Mouse (Mus musculus): Measurements from ENCODE around the gene Zfp809.
"Not testable (repeated sequence)": the region's sequence is repeated elsewhere in the genome, so short reads cannot be mapped to it uniquely, and the experiment has no call there.

Gene Zfp809

GRCm38 (mm10) chr9:22225581-22226388, at the start of gene Zfp809:
Zfp809 (plus strand) TSS chr9:22225714.
- peak; percentile 98 for DNase-seq

GRCm38 (mm10) chr9:22188025-22188611, 37.4 kb upstream of the Zfp809 start, which contains the start of gene Zfp872:
Zfp872 (plus strand) TSS chr9:22188090.
- peak; percentile 7 for DNase-seq

- no peak for DNase-seq
Measured at GRCm38 (mm10) chr9:22196412-22196811, 29.1 kb upstream of the Zfp809 start.

- no peak for DNase-seq
Measured at GRCm38 (mm10) chr9:22213785-22214194, 11.7 kb upstream of the Zfp809 start.

- DNase-seq: no peak
Measured at GRCm38 (mm10) chr9:22214549-22214948, 11.0 kb upstream of the Zfp809 start.

- DNase-seq: no peak
Measured at GRCm38 (mm10) chr9:22216705-22217104, 8.8 kb upstream of the Zfp809 start.

- DNase-seq: no peak
Measured at GRCm38 (mm10) chr9:22217858-22218493, 7.5 kb upstream of the Zfp809 start.

- DNase-seq: no peak
Measured at GRCm38 (mm10) chr9:22224066-22224465, 1.4 kb upstream of the Zfp809 start.

GRCm38 (mm10) chr9:22224536-22225503, 694 bp upstream of the Zfp809 start:
- no peak for DNase-seq

- not testable (repeated sequence) for DNase-seq
Measured at GRCm38 (mm10) chr9:22226389-22226673, 817 bp downstream of the Zfp809 start.

GRCm38 (mm10) chr9:22226846-22227245, 1.3 kb downstream of the Zfp809 start:
- no peak for DNase-seq

- DNase-seq: no peak
Measured at GRCm38 (mm10) chr9:22229386-22230026, 4.0 kb downstream of the Zfp809 start.

- DNase-seq: no peak
Measured at GRCm38 (mm10) chr9:22230061-22230460, 4.5 kb downstream of the Zfp809 start.

- no peak for DNase-seq
Measured at GRCm38 (mm10) chr9:22230556-22230955, 5.0 kb downstream of the Zfp809 start.

- DNase-seq: no peak
Measured at GRCm38 (mm10) chr9:22240001-22240400, 14.5 kb downstream of the Zfp809 start.

- no peak for DNase-seq
Measured at GRCm38 (mm10) chr9:22244242-22244641, 18.7 kb downstream of the Zfp809 start.

GRCm38 (mm10) chr9:22256579-22256978, 31.1 kb downstream of the Zfp809 start:
- DNase-seq: no peak

GRCm38 (mm10) chr9:22258784-22259183, 33.3 kb downstream of the Zfp809 start:
- DNase-seq: no peak

- DNase-seq: peak; percentile 48
Measured at GRCm38 (mm10) chr9:22259184-22260091, 33.9 kb downstream of the Zfp809 start, which contains the start of gene Zfp599. Zfp599 (minus strand) TSS chr9:22259895.

GRCm38 (mm10) chr9:22260092-22260422, 34.5 kb downstream of the Zfp809 start:
- no peak for DNase-seq

GRCm38 (mm10) chr9:22261594-22261993, 36.1 kb downstream of the Zfp809 start:
- no peak for DNase-seq
